24 mouse cellular contexts compared by ENCODE assay signal in genomic region chr2:105787726-105788125, GRCm38 (mm10).
"Had no signal": no experiment of that assay in that cellular context is flagged by ENCODE, and none has a peak within 500 bp of the region (broad histone marks: within the 10 kb centered on the region; RNA-seq: fewer than 3 reads in every experiment).

No protein-coding gene starts in this region.

- H3K4me1 ChIP-seq: kidney, embryonic 15.5 days; limb, embryonic 15.5 days; midbrain, embryonic 15.5 days; neural tube, embryonic 13.5 days had no signal

- H3K4me3 ChIP-seq: kidney, embryonic 15.5 days; left cerebral cortex, adult 2 months; limb, embryonic 12.5 days; limb, embryonic 15.5 days; midbrain, embryonic 12.5 days; midbrain, embryonic 15.5 days; neural tube, embryonic 13.5 days had no signal

- H3K4me2 ChIP-seq: kidney, embryonic 15.5 days; limb, embryonic 12.5 days; limb, embryonic 15.5 days; liver, embryonic 11.5 days; lung, embryonic 14.5 days; midbrain, embryonic 12.5 days; midbrain, embryonic 15.5 days; neural tube, embryonic 13.5 days had no signal

- DNase-seq: kidney, postnatal 10 days; kidney, postnatal 36 days; layer of hippocampus, postnatal 36 days; left cerebral cortex, postnatal 4 days; liver, postnatal 0 days; lung, embryonic 14.5 days; right cerebral cortex, adult 18-20 months; right cerebral cortex, postnatal 14 days; right cerebral cortex, postnatal 4 days; thymus, adult 2 months; thymus, postnatal 14 days; thymus, postnatal 4 days had no signal

- H3K9ac ChIP-seq: kidney, embryonic 15.5 days; limb, embryonic 12.5 days; limb, embryonic 15.5 days; liver, embryonic 14.5 days; liver, postnatal 0 days; lung, embryonic 14.5 days; midbrain, embryonic 12.5 days; midbrain, embryonic 15.5 days; neural tube, embryonic 13.5 days had no signal

- H3K27ac ChIP-seq: kidney, embryonic 15.5 days; left cerebral cortex, adult 2 months; limb, embryonic 12.5 days; limb, embryonic 15.5 days; liver, embryonic 14.5 days; macrophage; midbrain, embryonic 12.5 days; midbrain, embryonic 15.5 days; neural tube, embryonic 13.5 days; stomach, postnatal 0 days had no signal

- ATAC-seq: liver, postnatal 0 days; lung, postnatal 0 days; midbrain, embryonic 15.5 days had no signal

- H3K27me3 ChIP-seq: kidney, embryonic 15.5 days; limb, embryonic 12.5 days; limb, embryonic 15.5 days; neural tube, embryonic 13.5 days had no signal

- H3K36me3 ChIP-seq: kidney, embryonic 15.5 days; limb, embryonic 12.5 days; limb, embryonic 15.5 days; midbrain, embryonic 12.5 days; midbrain, embryonic 15.5 days; neural tube, embryonic 13.5 days had no signal

- H3K9me3 ChIP-seq: kidney, embryonic 15.5 days; limb, embryonic 12.5 days; limb, embryonic 15.5 days; midbrain, embryonic 12.5 days; midbrain, embryonic 15.5 days; neural tube, embryonic 13.5 days had no signal
